Mouse (Mus musculus) olfactory bulb, adult 2 months (tissue): ENCODE data around the gene Epb41.

Experiments used
- CTCF ChIP-seq: fragments of 200-500 bp; IDR thresholded peaks from 2 replicates; pipeline ENCODE4 v1.5.1; 2012; ENCODE audit warnings: low read depth, mild to moderate bottlenecking, low read length, moderate library complexity; ENCODE audit not compliant: insufficient read depth
- POLR2A ChIP-seq: fragments of 200-500 bp; IDR thresholded peaks from 2 replicates; pipeline ENCODE4 v1.6.1; 2012; ENCODE audit warnings: mild to moderate bottlenecking, low read depth, low read length, moderate library complexity; ENCODE audit not compliant: insufficient read depth

DNA sequence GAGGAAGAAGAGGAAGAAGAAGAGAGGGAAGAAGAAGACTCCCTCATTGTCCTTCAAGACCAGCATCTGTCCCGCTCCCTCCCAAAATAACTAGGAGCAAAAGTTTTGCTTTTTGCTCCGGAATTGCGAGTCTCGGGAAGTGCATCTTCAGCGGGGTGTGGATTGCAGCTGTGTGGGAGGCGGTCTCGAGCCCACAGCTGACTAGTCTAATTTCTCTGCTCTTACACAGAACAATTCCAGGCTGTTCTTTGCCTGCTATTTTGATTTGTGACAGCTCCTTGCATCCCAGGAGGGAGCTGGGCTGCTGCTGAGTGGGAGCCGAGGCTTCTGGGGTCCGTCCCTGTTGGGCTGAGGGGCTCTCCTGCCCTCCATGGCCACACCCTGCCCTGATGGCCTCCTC lies 44.4 kb upstream of the Epb41 start:
- TF ChIP-seq CTCF (no peak), POLR2A (no peak)
